Mouse (Mus musculus): ENCODE results near the gene Slc7a14. TPM values are rescaled to one million over a fixed set of nuclear protein-coding genes. Genes with fewer than 3 reads are reported as not detected.

Gene Slc7a14
- total RNA-seq (2018; cell fraction: chromatin; rRNA removed), result under 1 TPM in 21 of 26 experiments, not detected in 5; 0.07 to 0.29 (median 0.13) TPM
- total RNA-seq (2018; cell fraction: cytosol; rRNA removed), result not detected
- total RNA-seq (2018; cell fraction: nucleus; rRNA removed), result under 1 TPM in 15 of 26 experiments, not detected in 11; 0.06 to 0.31 (median 0.12) TPM
- not detected in 3 replicates for polyA plus RNA-seq (2018)

- WGBS (ENCODE audit: missing documents), result 8% methylated on average over 28 of the region's 38 CpGs
- H3K36me3 ChIP-seq (ENCODE audit: inconsistent target), result no peaks in the 10 kb centered on the region
- H3K79me2 ChIP-seq (ENCODE audit: inconsistent target), result no peaks in the 10 kb centered on the region
- H3K27ac ChIP-seq, result no peak within 1 kb of the TSS
- no peak within 1 kb of the TSS for H3K4me3 ChIP-seq (ENCODE audit: inconsistent target)
Measured at GRCm38 (mm10) chr3:31309934-31310787, at the start of gene Slc7a14. TSS of gene Slc7a14 (minus strand) at chr3:31310378.

DNA sequence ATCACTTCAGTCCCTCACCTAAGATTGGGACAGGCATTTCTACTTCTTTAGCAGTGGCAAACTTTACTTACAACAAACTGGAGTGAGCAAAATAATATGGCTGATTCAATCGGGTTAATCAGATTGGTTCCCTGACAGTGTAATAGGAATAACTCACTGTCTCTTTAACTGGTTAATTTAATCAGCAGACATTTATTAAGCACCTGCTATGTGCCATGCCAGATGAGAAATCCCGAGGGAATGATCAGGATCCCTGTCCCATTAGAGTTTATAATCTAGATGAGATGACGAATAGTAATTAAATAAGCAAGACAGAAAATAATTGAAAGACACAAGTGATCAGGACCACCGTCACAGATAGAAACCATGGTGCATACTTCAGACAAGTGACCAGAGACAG lies 36.4 kb upstream of the Slc7a14 start:
- Histone ChIP-seq H3K4me3 (ENCODE audit: inconsistent target) (no peak overlapping the region), H3K36me3 (ENCODE audit: inconsistent target) (no peaks in the 10 kb centered on the region), H3K27ac (no peak overlapping the region), H3K79me2 (ENCODE audit: inconsistent target) (no peaks in the 10 kb centered on the region)
- WGBS (ENCODE audit: missing documents), result 87% methylated on average over 4 of the region's 4 CpGs

GRCm38 (mm10) chr3:31345766-31346165 lies 35.6 kb upstream of the Slc7a14 start:
- no peak overlapping the region for H3K27ac ChIP-seq
- no peaks in the 10 kb centered on the region for H3K36me3 ChIP-seq (ENCODE audit: inconsistent target)
- H3K79me2 ChIP-seq (ENCODE audit: inconsistent target), result no peaks in the 10 kb centered on the region
- no peak overlapping the region for H3K4me3 ChIP-seq (ENCODE audit: inconsistent target)
- 18% methylated on average over 4 of the region's 4 CpGs for WGBS (ENCODE audit: missing documents)

GRCm38 (mm10) chr3:31339236-31339635 lies 29.1 kb upstream of the Slc7a14 start:
- Histone ChIP-seq H3K27ac (no peak overlapping the region), H3K4me3 (ENCODE audit: inconsistent target) (no peak overlapping the region), H3K79me2 (ENCODE audit: inconsistent target) (no peaks in the 10 kb centered on the region), H3K36me3 (ENCODE audit: inconsistent target) (no peaks in the 10 kb centered on the region)
- WGBS (ENCODE audit: missing documents), result 68% methylated on average over 3 of the region's 3 CpGs

DNA sequence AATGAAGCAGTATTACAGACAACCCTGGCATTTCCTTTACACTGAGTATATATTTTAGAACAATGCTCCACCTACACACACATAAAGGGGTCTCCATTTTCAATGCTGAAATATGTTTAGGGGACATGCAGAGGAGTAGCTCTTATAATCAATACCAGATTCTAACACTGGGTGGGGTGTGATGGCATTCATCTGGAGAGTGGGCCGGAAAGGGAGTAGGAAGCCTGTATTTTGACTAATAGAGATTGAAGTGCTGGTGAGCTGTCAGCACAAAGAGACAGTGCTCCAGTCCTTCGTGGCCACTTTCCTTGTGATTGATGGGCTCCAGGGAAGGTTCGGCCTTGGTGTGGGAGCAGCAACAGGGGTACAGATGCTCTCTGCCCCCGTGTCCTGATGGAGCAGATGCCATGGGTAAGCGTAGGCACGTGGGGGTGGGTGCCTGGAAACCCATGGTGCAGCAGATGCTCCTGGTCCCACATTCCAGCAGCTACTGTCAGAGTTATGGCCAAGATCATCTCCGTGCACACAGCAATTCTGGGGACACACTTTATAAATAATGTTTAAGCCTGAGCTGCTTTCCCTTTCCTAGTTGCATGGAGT lies 18.2 kb upstream of the Slc7a14 start:
- WGBS (ENCODE audit: missing documents), result 85% methylated on average over 7 of the region's 7 CpGs
- Histone ChIP-seq H3K27ac (no peak overlapping the region), H3K36me3 (ENCODE audit: inconsistent target) (no peaks in the 10 kb centered on the region), H3K4me3 (ENCODE audit: inconsistent target) (no peak overlapping the region), H3K79me2 (ENCODE audit: inconsistent target) (no peaks in the 10 kb centered on the region)

GRCm38 (mm10) chr3:31327791-31328190 lies 17.6 kb upstream of the Slc7a14 start:
- Histone ChIP-seq H3K79me2 (ENCODE audit: inconsistent target) (no peaks in the 10 kb centered on the region), H3K27ac (no peak overlapping the region)
- WGBS (ENCODE audit: missing documents), result 97% methylated on average over 5 of the region's 5 CpGs

GRCm38 (mm10) chr3:31324231-31324654 lies 14.1 kb upstream of the Slc7a14 start:
- Histone ChIP-seq H3K4me3 (ENCODE audit: inconsistent target) (no peak overlapping the region), H3K36me3 (ENCODE audit: inconsistent target) (no peaks in the 10 kb centered on the region), H3K27ac (no peak overlapping the region), H3K79me2 (ENCODE audit: inconsistent target) (no peaks in the 10 kb centered on the region)
- WGBS (ENCODE audit: missing documents), result 79% methylated on average over 3 of the region's 3 CpGs

More at GRCm38 (mm10) chr3:31327791-31328190, 17.6 kb upstream of the Slc7a14 start:
- no peak overlapping the region for H3K4me3 ChIP-seq (ENCODE audit: inconsistent target)
- no peaks in the 10 kb centered on the region for H3K36me3 ChIP-seq (ENCODE audit: inconsistent target)

DNA sequence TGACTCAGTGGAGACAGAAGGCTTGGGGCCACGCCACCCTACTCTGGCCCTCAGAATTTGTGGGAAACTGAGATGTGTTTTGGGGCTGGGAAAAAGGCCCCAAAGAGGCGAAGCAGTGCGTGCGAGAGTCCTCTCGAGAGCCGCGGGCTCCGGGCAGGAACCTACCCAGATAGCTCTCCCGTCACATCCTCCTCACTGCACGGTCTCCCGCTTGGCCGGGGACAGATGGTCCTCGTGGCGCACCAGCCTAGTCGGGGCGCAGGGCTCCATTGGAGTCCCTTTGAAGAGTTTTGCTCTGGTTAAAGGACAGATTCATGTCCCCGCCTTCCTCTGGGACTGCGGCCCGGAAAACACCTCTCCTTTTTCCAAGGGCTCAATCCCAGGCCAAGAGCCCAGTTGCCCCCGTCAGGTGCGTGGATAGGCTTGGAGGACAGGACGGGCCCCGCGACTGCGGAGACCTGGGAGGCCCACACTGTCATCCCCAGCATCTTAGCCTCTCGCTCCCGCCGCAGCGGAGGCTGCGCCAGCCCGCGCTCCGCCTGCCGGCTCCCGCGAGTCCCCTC lies 726 bp downstream of the Slc7a14 start:
- no peaks in the 10 kb centered on the region for H3K36me3 ChIP-seq (ENCODE audit: inconsistent target)
- WGBS (ENCODE audit: missing documents), result 17% methylated on average over 32 of the region's 36 CpGs

DNA sequence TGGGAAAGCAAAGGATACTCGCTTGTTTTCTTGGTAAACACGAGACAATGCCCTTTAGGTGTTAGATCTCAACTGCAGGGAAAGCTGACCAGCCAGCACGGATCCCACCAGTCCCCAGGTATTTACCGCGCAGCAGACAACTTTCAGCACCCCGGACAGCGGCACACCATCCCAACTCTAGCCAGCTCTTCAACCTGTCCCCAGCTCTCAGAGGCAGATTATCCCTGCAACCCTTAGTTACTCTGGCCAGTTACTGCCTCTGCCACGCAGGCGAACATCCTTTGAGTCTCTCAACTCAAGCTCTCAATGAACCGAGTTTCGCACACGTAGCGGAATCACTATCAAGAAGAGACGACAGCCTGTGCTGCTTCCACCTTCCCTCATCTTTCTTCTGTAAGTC lies 1.3 kb downstream of the Slc7a14 start:
- Histone ChIP-seq H3K36me3 (ENCODE audit: inconsistent target) (no peaks in the 10 kb centered on the region), H3K79me2 (ENCODE audit: inconsistent target) (no peaks in the 10 kb centered on the region), H3K4me3 (ENCODE audit: inconsistent target) (no peak overlapping the region), H3K27ac (no peak overlapping the region)
- 10% methylated on average over 14 of the region's 14 CpGs for WGBS (ENCODE audit: missing documents)

More for the DNA sequence above, 726 bp downstream of the Slc7a14 start:
- Histone ChIP-seq H3K79me2 (ENCODE audit: inconsistent target) (no peaks in the 10 kb centered on the region), H3K27ac (no peak overlapping the region), H3K4me3 (ENCODE audit: inconsistent target) (no peak overlapping the region)

GRCm38 (mm10) chr3:31307936-31308335 lies 2.2 kb downstream of the Slc7a14 start:
- Histone ChIP-seq H3K27ac (no peak overlapping the region), H3K79me2 (ENCODE audit: inconsistent target) (no peaks in the 10 kb centered on the region), H3K36me3 (ENCODE audit: inconsistent target) (no peaks in the 10 kb centered on the region), H3K4me3 (ENCODE audit: inconsistent target) (no peak overlapping the region)
- WGBS (ENCODE audit: missing documents), result 79% methylated on average over 6 of the region's 6 CpGs

- no peaks in the 10 kb centered on the region for H3K36me3 ChIP-seq (ENCODE audit: inconsistent target)
- H3K27ac ChIP-seq, result no peak overlapping the region
- no peak overlapping the region for H3K4me3 ChIP-seq (ENCODE audit: inconsistent target)
- no peaks in the 10 kb centered on the region for H3K79me2 ChIP-seq (ENCODE audit: inconsistent target)
- WGBS (ENCODE audit: missing documents), result 78% methylated on average over 11 of the region's 11 CpGs
Measured at GRCm38 (mm10) chr3:31291673-31292602, 18.2 kb downstream of the Slc7a14 start.

DNA sequence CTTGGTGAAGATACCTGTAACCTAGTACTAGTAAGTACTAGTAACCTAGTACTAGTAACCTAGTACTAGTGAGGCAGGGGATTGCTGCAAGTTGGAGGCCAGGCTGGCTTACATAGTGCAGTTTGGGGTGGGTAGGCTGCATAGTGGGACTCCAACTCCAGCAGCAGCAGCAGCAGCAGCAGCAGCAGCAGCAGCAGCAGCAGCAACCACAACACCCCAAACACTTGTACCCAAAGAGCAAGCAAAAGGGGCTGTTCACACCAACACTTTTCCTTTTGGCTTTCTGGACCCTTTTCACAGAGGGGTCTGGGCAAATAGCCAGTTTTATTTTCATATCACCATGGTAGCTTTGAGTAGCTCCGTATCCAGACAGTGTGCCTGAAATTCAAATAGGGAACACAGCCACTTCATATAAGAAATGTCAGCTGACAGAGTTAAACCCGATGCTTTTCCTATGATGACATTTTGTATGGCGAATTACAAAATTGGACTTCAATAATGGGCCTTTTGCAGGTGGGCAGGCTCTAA lies 22.7 kb downstream of the Slc7a14 start:
- 74% methylated on average over 3 of the region's 3 CpGs for WGBS (ENCODE audit: missing documents)
- no peak overlapping the region for H3K27ac ChIP-seq
- H3K4me3 ChIP-seq (ENCODE audit: inconsistent target), result no peak overlapping the region

GRCm38 (mm10) chr3:31281116-31281515 lies 29.1 kb downstream of the Slc7a14 start:
- WGBS (ENCODE audit: missing documents), result 90% methylated on average over 2 of the region's 2 CpGs
- H3K27ac ChIP-seq, result no peak overlapping the region
- H3K79me2 ChIP-seq (ENCODE audit: inconsistent target), result no peaks in the 10 kb centered on the region
- H3K36me3 ChIP-seq (ENCODE audit: inconsistent target), result no peaks in the 10 kb centered on the region
- H3K4me3 ChIP-seq (ENCODE audit: inconsistent target), result no peak overlapping the region

More for the DNA sequence above, 22.7 kb downstream of the Slc7a14 start:
- H3K36me3 ChIP-seq (ENCODE audit: inconsistent target), result no peaks in the 10 kb centered on the region
- H3K79me2 ChIP-seq (ENCODE audit: inconsistent target), result no peaks in the 10 kb centered on the region

- Histone ChIP-seq H3K36me3 (ENCODE audit: inconsistent target) (no peaks in the 10 kb centered on the region), H3K4me3 (ENCODE audit: inconsistent target) (no peak overlapping the region), H3K79me2 (ENCODE audit: inconsistent target) (no peaks in the 10 kb centered on the region), H3K27ac (no peak overlapping the region)
- 87% methylated on average over 2 of the region's 2 CpGs for WGBS (ENCODE audit: missing documents)
Measured at GRCm38 (mm10) chr3:31274875-31275274, 35.3 kb downstream of the Slc7a14 start.
